Mouse (Mus musculus): Measurements from ENCODE around the gene 1110008L16Rik.
"Not testable (repeated sequence)": the region's sequence is repeated elsewhere in the genome, so short reads cannot be mapped to it uniquely, and the experiment has no call there.

1110008L16Rik gene

GRCm38 (mm10) chr12:55299336-55299735 lies at the start of gene 1110008L16Rik:
TSS of gene 1110008L16Rik (plus strand) at chr12:55299577.
- DNase-seq, result no peak

- DNase-seq, result not testable (repeated sequence)
Observed at GRCm38 (mm10) chr12:55261950-55262349, 37.4 kb upstream of the 1110008L16Rik start.

GRCm38 (mm10) chr12:55263385-55263784 lies 36.0 kb upstream of the 1110008L16Rik start:
- DNase-seq, result not testable (repeated sequence)

- DNase-seq, result no peak
Observed at GRCm38 (mm10) chr12:55272243-55272642, 27.1 kb upstream of the 1110008L16Rik start.

- DNase-seq, result not testable (repeated sequence)
Observed at GRCm38 (mm10) chr12:55277583-55277982, 21.8 kb upstream of the 1110008L16Rik start.

- DNase-seq, result no peak
Observed at GRCm38 (mm10) chr12:55298112-55298511, 1.3 kb upstream of the 1110008L16Rik start.

GRCm38 (mm10) chr12:55300820-55301351 lies 1.5 kb downstream of the 1110008L16Rik start:
- no peak for DNase-seq

- no peak for DNase-seq
Observed at GRCm38 (mm10) chr12:55301472-55302300, 2.3 kb downstream of the 1110008L16Rik start.

GRCm38 (mm10) chr12:55302485-55303441 lies 3.4 kb downstream of the 1110008L16Rik start, which contains the start of gene Ppp2r3c:
TSS of gene Ppp2r3c (minus strand) at chr12:55302998.
- DNase-seq, result peak; percentile 88 to 92

GRCm38 (mm10) chr12:55306371-55306770 lies 7.0 kb downstream of the 1110008L16Rik start:
- DNase-seq, result no peak

GRCm38 (mm10) chr12:55307566-55307965 lies 8.2 kb downstream of the 1110008L16Rik start:
- DNase-seq, result no peak

- no peak for DNase-seq
Observed at GRCm38 (mm10) chr12:55308731-55309130, 9.4 kb downstream of the 1110008L16Rik start.

- DNase-seq, result no peak
Observed at GRCm38 (mm10) chr12:55309501-55309900, 10.1 kb downstream of the 1110008L16Rik start.

GRCm38 (mm10) chr12:55311841-55312240 lies 12.5 kb downstream of the 1110008L16Rik start:
- no peak for DNase-seq

GRCm38 (mm10) chr12:55313901-55314300 lies 14.5 kb downstream of the 1110008L16Rik start:
- peak; percentile 17 to 24 for DNase-seq

- DNase-seq, result peak; percentile 53 to 64
Observed at GRCm38 (mm10) chr12:55315192-55315591, 15.8 kb downstream of the 1110008L16Rik start.

- no peak for DNase-seq
Observed at GRCm38 (mm10) chr12:55321642-55322291, 22.4 kb downstream of the 1110008L16Rik start.

- DNase-seq, result no peak
Observed at GRCm38 (mm10) chr12:55325702-55326101, 26.3 kb downstream of the 1110008L16Rik start.

- DNase-seq, result no peak
Observed at GRCm38 (mm10) chr12:55328784-55329183, 29.4 kb downstream of the 1110008L16Rik start.

GRCm38 (mm10) chr12:55329351-55329750 lies 30.0 kb downstream of the 1110008L16Rik start:
- no peak for DNase-seq

GRCm38 (mm10) chr12:55333662-55334061 lies 34.3 kb downstream of the 1110008L16Rik start:
- no peak for DNase-seq

- DNase-seq, result not testable (repeated sequence)
Observed at GRCm38 (mm10) chr12:55338490-55338889, 39.1 kb downstream of the 1110008L16Rik start.

Measured in thymus, postnatal 36 days (tissue).